Mouse (Mus musculus) hindbrain, postnatal 0 days (tissue): ENCODE data around the gene Nhej1. TPM values are rescaled to one million over a fixed set of nuclear protein-coding genes. Genes with fewer than 3 reads are reported as not detected.

Experiments
- ATAC-seq: fragments of 200-750 bp; cut with Nextera tagmentation; 2 replicates; pipeline ENCODE4 v1.8.0; 2017; ENCODE audit warnings: mild to moderate bottlenecking, moderate TSS enrichment, moderate library complexity
- DNase-seq: peaks from one replicate; pipeline ENCODE4 v3.0.0-alpha.2; 2015; ENCODE audit warnings: low spot score
- H3K27ac ChIP-seq: fragments of 300-500 bp; sonication (generic); 2 replicates; pipeline ENCODE4 v1.5.1; 2014; ENCODE audit warnings: mild to moderate bottlenecking
- H3K27me3 ChIP-seq: fragments of 300-500 bp; sonication (generic); 2 replicates; pipeline ENCODE4 v1.6.1; 2014; ENCODE audit warnings: low read length, mixed read lengths; ENCODE audit not compliant: insufficient read depth
- H3K36me3 ChIP-seq: fragments of 300-500 bp; sonication (generic); 2 replicates; pipeline ENCODE4 v1.6.1; 2014; ENCODE audit warnings: low read length, mixed read lengths; ENCODE audit not compliant: insufficient read depth
- H3K4me1 ChIP-seq: fragments of 300-500 bp; sonication (generic); 2 replicates; pipeline ENCODE4 v1.6.1; 2014; ENCODE audit warnings: antibody characterized with exemption, low read length, mixed read lengths; ENCODE audit not compliant: insufficient read depth
- H3K4me2 ChIP-seq: fragments of 300-500 bp; sonication (generic); 2 replicates; pipeline ENCODE4 v1.6.1; 2014; ENCODE audit warnings: low read depth, mild to moderate bottlenecking, low read length, moderate library complexity, mixed read lengths
- H3K4me3 ChIP-seq: fragments of 300-500 bp; sonication (generic); 2 replicates; pipeline ENCODE4 v1.5.1; 2014; ENCODE audit warnings: low read length
- H3K9ac ChIP-seq: fragments of 300-500 bp; sonication (generic); replicated peaks from 2 replicates; pipeline ENCODE4 v1.6.1; 2014; ENCODE audit warnings: mild to moderate bottlenecking, low read length, moderate library complexity, mixed read lengths
- H3K9me3 ChIP-seq: fragments of 300-500 bp; sonication (generic); 2 replicates; pipeline ENCODE4 v1.6.1; 2016; ENCODE audit warnings: low read length, mixed read lengths
- CTCF ChIP-seq: IDR thresholded peaks from 2 replicates; pipeline ENCODE4 v1.5.1; 2016; ENCODE audit warnings: antibody characterized with exemption, control low read depth, low read depth
- WGBS: fragments of 180-500 bp; shearing (Covaris S2); extraction: QIAGEN DNeasy Blood & Tissue Kit; methylation state at CpG from one replicate; pipeline ENCODE4 v1.1.7; 2014; 5-methylcytosine and 5-hydroxymethylcytosine counted together
- polyA plus RNA-seq: library from polyadenylated mRNA; unstranded; fragments of >200 nt; fragmentation: Nextera tagmentation; extraction: Ambion mirVana; gene quantifications from 2 replicates; pipeline ENCODE4 v1.2.1, GENCODE M21; 2015
- total RNA-seq: library from RNA; depleted of rRNA; stranded (reverse); fragments of >200 nt; gene quantifications from 2 replicates; pipeline ENCODE4 v1.2.3, GENCODE M21; 2014

The Nhej1 gene
- total and polyA plus RNA-seq, 2 experiments from 2014 or later = 4.4 to 5.2 TPM

DNA sequence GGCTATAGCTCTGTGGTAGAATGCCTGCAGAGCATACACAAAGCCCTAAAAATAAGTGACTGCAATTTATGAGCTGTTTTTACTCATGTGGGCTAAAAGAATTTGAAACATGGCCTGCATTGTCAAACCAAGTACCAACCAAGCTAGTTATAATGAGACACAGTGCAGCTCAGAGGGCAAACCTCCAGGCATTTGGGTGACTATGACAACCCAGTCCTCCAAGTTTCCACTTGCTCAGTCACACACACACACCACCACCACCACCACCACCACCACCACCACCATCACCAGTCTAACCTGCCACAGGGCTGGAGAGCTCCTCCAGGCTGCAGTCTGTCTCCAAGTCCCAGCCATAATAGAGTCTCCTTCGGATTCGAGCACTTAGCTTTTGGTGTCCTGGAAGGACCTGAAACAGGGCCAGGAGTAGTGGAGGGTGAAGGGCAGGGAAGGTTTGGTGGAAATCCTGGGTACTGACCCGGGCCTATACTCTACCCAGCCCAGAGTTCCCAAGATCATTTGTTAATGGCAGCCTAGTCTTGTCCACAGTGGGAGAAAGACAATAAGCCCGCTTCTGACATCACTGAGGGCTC lies 15.7 kb upstream of the Nhej1 start:
- Histone ChIP-seq H3K9me3 (no peaks in the 10 kb centered on the region), H3K36me3 (peaks cover 39% of the 10 kb centered on the region), H3K9ac (peak overlapping the region; percentile 96), H3K4me3 (peak overlapping the region; percentile 91), H3K27ac (peak overlapping the region; percentile 98; the same call in 1 of the 2 replicates), H3K27me3 (no peaks in the 10 kb centered on the region), H3K4me2 (peak overlapping the region; percentile 97), H3K4me1 (peaks cover 13% of the 10 kb centered on the region)
- WGBS = 59% methylated on average over 4 of the region's 4 CpGs
- no peak for DNase-seq
- TF ChIP-seq CTCF = no peak
- no peak for ATAC-seq

DNA sequence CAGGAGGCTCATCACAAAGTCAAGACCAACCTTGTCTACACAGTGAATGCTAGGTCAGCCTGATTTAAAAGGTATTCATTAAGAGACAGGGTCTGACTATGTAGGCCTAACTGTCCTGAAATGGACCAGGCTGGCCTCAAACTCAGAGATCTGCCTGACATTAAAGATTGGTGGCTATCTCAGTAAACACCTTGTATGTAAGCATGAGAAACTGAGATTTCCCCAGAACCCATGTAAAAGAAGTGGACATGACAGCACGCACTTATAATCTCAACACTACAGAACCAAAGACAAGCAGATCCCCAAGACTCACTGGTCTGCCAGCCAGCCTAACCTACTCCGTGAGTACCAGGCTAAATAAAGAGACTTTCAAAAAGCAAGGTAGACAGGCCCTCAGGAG lies 13.4 kb upstream of the Nhej1 start:
- no peak overlapping the region for H3K9ac ChIP-seq
- H3K9me3 ChIP-seq = no peaks in the 10 kb centered on the region
- DNase-seq = no peak
- ATAC-seq = no peak
- peaks cover 8% of the 10 kb centered on the region for H3K4me1 ChIP-seq
- H3K4me3 ChIP-seq = no peak overlapping the region
- WGBS = 91% methylated on average over 2 of the region's 2 CpGs
- H3K27me3 ChIP-seq = no peaks in the 10 kb centered on the region
- peaks cover 35% of the 10 kb centered on the region for H3K36me3 ChIP-seq
- no peak overlapping the region for H3K27ac ChIP-seq
- no peak for TF ChIP-seq CTCF
- H3K4me2 ChIP-seq = no peak overlapping the region

DNA sequence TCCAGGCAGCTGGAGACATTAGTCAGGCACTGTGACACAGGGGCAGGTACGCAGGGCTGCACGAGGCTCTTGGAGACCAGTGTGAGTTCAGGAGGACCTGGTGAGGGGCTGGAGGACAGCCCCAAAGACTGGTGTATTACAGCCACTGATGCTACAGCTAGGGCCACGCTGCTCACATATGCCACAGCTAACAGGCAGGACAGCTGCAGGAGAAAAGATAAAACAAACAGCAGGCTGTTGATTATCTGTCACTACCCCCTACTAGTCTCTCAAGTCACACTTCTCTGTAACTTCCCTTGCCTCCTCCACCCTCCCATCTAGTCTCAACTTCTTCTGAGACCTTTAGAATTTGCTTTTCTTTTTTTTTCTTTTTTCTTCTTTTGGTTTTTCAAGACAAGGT lies 11.7 kb upstream of the Nhej1 start:
- TF ChIP-seq CTCF = no peak
- DNase-seq (no peak), ATAC-seq (no peak)
- peaks cover 8% of the 10 kb centered on the region for H3K4me1 ChIP-seq
- no peak overlapping the region for H3K4me3 ChIP-seq
- no peak overlapping the region for H3K9ac ChIP-seq
- H3K36me3 ChIP-seq = peaks cover 35% of the 10 kb centered on the region
- WGBS = 85% methylated on average over 3 of the region's 3 CpGs
- H3K27ac ChIP-seq = no peak overlapping the region
- no peaks in the 10 kb centered on the region for H3K9me3 ChIP-seq
- H3K27me3 ChIP-seq = no peaks in the 10 kb centered on the region
- no peak overlapping the region for H3K4me2 ChIP-seq

DNA sequence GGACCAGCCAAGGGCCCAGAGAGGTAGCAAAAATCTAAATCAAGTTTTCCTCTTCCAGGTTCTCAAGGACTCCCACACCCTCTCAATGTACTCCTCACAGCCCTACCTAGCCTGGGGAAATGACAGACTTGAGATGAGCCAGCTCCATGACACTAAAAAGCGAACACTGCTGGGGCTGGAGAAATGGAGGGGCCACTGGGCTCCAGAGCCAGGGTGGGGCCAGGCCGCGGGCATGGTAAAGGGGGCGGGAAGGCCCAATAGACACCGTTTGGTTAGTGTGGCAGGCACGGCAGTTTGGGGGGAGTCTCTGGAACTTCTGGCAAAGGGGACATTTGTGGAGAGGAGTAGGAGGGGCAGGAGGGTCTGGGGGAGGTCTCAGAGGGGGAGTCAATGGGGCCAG lies 11.3 kb upstream of the Nhej1 start:
- Histone ChIP-seq H3K4me1 (peaks cover 8% of the 10 kb centered on the region), H3K27me3 (no peaks in the 10 kb centered on the region), H3K9ac (no peak overlapping the region), H3K4me2 (no peak overlapping the region), H3K27ac (no peak overlapping the region), H3K36me3 (peaks cover 35% of the 10 kb centered on the region), H3K4me3 (no peak overlapping the region), H3K9me3 (no peaks in the 10 kb centered on the region)
- WGBS = 88% methylated on average over 6 of the region's 6 CpGs
- TF ChIP-seq CTCF = no peak
- ATAC-seq = no peak
- no peak for DNase-seq

DNA sequence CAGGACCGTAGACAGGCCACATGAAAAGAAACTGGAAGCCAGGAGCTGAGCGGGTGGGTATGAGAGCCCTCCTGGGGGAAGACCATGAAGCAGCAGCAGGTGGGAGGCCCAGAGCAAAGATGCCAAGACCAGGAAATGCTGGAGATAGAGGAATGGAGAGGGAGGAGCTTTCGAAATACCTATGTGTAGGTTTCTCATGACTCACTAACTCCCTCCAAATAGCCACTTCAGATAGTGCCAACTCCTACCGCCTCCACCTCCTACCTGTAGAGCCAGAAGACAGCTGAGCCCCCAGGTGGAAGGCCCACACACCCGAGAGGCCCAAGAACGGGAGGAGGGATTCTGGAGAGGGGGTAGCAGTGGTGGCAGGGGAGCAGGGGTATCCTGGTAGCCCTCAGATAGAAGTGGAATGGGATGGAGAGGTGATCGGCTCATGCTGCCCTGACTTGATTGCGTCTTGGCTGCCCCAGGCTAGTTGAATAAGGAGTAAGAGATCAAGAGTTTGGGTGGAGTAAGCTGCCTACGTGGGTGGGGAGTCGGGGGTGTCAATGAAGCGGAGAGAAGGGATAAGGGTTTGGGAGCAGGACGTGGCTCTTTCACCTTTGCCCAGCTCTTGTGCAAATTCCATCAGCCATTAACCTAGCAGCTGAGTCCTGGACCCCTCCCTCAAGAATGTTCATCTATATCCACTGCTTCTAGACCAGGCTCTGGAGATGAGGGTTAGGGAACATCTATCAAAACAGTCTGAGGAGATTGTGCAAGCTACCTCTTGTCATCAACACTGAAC lies 8.6 kb upstream of the Nhej1 start, which contains the start of gene Slc23a3:
Gene Slc23a3, minus strand, starts transcription at position 470 of the 787 bp plus-strand sequence.
- Histone ChIP-seq H3K27me3 (no peaks in the 10 kb centered on the region), H3K9me3 (no peaks in the 10 kb centered on the region), H3K27ac (no peak within 1 kb of the TSS), H3K4me1 (no peaks in the 10 kb centered on the region), H3K36me3 (peaks cover 27% of the 10 kb centered on the region), H3K4me2 (no peak within 1 kb of the TSS), H3K9ac (no peak within 1 kb of the TSS), H3K4me3 (no peak within 1 kb of the TSS)
- no peak for DNase-seq
- WGBS = 72% methylated on average over 12 of the region's 12 CpGs
- no peak for TF ChIP-seq CTCF
- ATAC-seq = no peak

GRCm38 (mm10) chr1:75128641-75129040 lies 3.6 kb upstream of the Nhej1 start:
- Histone ChIP-seq H3K4me2 (no peak overlapping the region), H3K36me3 (no peaks in the 10 kb centered on the region), H3K9ac (no peak overlapping the region), H3K9me3 (no peaks in the 10 kb centered on the region), H3K4me1 (no peaks in the 10 kb centered on the region; the same call in 1 of the 2 replicates), H3K27ac (no peak overlapping the region), H3K4me3 (no peak overlapping the region), H3K27me3 (no peaks in the 10 kb centered on the region)
- no peak for DNase-seq
- TF ChIP-seq CTCF = no peak
- WGBS = 81% methylated on average over 3 of the region's 3 CpGs
- ATAC-seq = no peak

DNA sequence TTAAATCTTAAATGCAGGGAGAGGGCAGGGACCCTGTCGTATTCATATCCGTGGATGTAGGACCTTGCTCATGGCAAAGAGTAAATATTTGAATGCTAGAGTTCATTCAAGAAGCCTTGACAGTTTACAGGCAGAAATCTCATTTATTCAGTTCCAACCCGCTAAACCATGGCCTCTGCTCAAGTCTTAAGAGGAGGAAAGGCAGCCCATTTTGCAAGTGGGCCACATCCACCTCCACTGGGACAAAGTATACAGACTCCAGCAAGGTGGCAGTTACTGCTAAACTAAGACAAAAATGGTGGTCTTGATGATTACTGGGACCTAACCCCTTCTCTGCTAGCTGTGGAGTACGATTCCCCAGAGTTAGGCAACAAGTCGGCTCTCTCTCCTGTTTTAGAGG lies 418 bp upstream of the Nhej1 start:
- 40% methylated on average over 5 of the region's 5 CpGs for WGBS
- no peak for ATAC-seq
- H3K4me1 ChIP-seq = no peaks in the 10 kb centered on the region; the same call in 1 of the 2 replicates
- H3K9me3 ChIP-seq = no peaks in the 10 kb centered on the region
- DNase-seq = no peak
- H3K36me3 ChIP-seq = no peaks in the 10 kb centered on the region
- peak overlapping the region; percentile 93 for H3K27ac ChIP-seq
- TF ChIP-seq CTCF = no peak
- peak overlapping the region; percentile 60 for H3K4me3 ChIP-seq
- H3K9ac ChIP-seq = peak overlapping the region; percentile 64; the same call in 1 of the 2 replicates
- H3K4me2 ChIP-seq = peak overlapping the region; percentile 64
- H3K27me3 ChIP-seq = no peaks in the 10 kb centered on the region
